Mouse (Mus musculus): ENCODE measurements around the gene Styk1. TPM values are rescaled to one million over a fixed set of nuclear protein-coding genes. Genes with fewer than 3 reads are reported as not detected.

Styk1 gene
- polyA plus RNA-seq, 1 experiment from 2014 or later, result 3.6 TPM

DNA sequence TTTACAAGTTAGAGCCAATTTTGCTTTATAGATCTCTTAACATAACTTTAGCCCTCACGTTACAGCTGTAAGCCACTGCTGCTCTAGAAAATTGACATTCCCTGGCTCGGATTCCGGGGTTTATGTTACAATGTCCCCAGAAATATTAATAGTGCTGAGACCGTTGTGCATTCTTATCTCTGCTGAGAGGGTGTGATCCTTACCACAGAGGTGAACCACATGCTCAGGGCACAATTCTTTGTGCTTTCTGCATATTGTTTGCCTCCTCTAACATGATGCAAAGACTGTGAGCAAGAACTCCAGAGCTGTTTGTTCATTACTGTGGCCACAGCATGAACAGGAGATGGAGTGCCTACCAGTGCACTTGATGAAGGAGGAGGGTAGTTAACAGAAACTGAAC, 76.7 kb downstream of the Styk1 start:
- 82% methylated on average over 4 of the region's 4 CpGs for WGBS
- Histone ChIP-seq H3K27ac (no peak overlapping the region), H3K9me3 (replicated peaks; ENCODE audit: low read length) (no peaks in the 10 kb centered on the region), H3K36me3 (ENCODE audit: insufficient read depth, low read length) (0 out of 2 replicates have a peak, but pooled peaks cover 5% of the 10 kb centered on the region), H3K27me3 (ENCODE audit: insufficient read depth, low read length) (no peaks in the 10 kb centered on the region), H3K4me3 (replicated peaks; ENCODE audit: low read depth, low read length) (no peak overlapping the region), H3K4me1 (replicated peaks; ENCODE audit: insufficient read depth, low read length) (no peaks in the 10 kb centered on the region), H3K4me2 (ENCODE audit: low read length) (no peak overlapping the region), H3K9ac (ENCODE audit: low read depth, low read length) (no peak overlapping the region)
- TF ChIP-seq CTCF (IDR thresholded peaks at IDR 0.05; ENCODE audit: low read depth), result no peak
- no peak for ATAC-seq (replicated peaks; ENCODE audit: low FRiP score, low read depth)
- no peak for DNase-seq (ENCODE audit: low spot score)

DNA sequence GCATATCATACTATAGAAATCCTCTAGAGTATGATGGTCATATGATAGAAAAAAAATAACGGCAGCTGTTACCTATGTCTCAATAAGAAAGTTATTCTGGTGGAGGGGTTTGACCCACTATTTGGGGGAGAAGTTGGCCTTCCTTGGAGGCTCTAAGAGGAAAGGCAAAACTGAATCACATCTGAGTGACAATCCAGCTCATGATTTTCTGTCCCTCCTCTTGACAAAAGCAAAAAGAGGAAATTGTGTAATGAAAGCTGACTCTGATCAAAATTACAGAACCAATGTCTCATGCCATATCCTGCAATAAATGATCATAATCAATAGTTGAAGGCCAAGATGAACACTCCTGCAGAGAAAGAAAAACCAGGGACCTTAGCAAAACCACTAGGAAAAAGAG, 81.1 kb downstream of the Styk1 start:
- TF ChIP-seq CTCF (IDR thresholded peaks at IDR 0.05; ENCODE audit: low read depth), result no peak
- 98% methylated on average over 1 of the region's 1 CpGs for WGBS
- Histone ChIP-seq H3K27me3 (ENCODE audit: insufficient read depth, low read length) (no peaks in the 10 kb centered on the region), H3K9ac (ENCODE audit: low read depth, low read length) (no peak overlapping the region), H3K9me3 (replicated peaks; ENCODE audit: low read length) (no peaks in the 10 kb centered on the region), H3K27ac (no peak overlapping the region), H3K4me2 (ENCODE audit: low read length) (no peak overlapping the region), H3K36me3 (ENCODE audit: insufficient read depth, low read length) (0 out of 2 replicates have a peak, but pooled peaks cover under 1% of the 10 kb centered on the region), H3K4me1 (replicated peaks; ENCODE audit: insufficient read depth, low read length) (no peaks in the 10 kb centered on the region), H3K4me3 (replicated peaks; ENCODE audit: low read depth, low read length) (no peak overlapping the region)
- ATAC-seq (replicated peaks; ENCODE audit: low FRiP score, low read depth), result no peak
- DNase-seq (ENCODE audit: low spot score), result no peak

- DNase-seq (ENCODE audit: low spot score) (no peak), ATAC-seq (replicated peaks; ENCODE audit: low FRiP score, low read depth) (no peak)
- TF ChIP-seq CTCF (IDR thresholded peaks at IDR 0.05; ENCODE audit: low read depth), result no peak
- Histone ChIP-seq H3K27me3 (ENCODE audit: insufficient read depth, low read length) (no peaks in the 10 kb centered on the region), H3K27ac (no peak overlapping the region), H3K9ac (ENCODE audit: low read depth, low read length) (no peak overlapping the region), H3K4me1 (replicated peaks; ENCODE audit: insufficient read depth, low read length) (no peaks in the 10 kb centered on the region), H3K4me2 (ENCODE audit: low read length) (no peak overlapping the region), H3K36me3 (ENCODE audit: insufficient read depth, low read length) (no peaks in the 10 kb centered on the region), H3K9me3 (replicated peaks; ENCODE audit: low read length) (no peaks in the 10 kb centered on the region), H3K4me3 (replicated peaks; ENCODE audit: low read depth, low read length) (no peak overlapping the region)
- WGBS, result 51% methylated on average over 1 of the region's 1 CpGs
Measured at GRCm38 (mm10) chr6:131270312-131270711, 83.1 kb downstream of the Styk1 start.

- Histone ChIP-seq H3K9ac (ENCODE audit: low read depth, low read length) (no peak overlapping the region), H3K4me2 (ENCODE audit: low read length) (no peak overlapping the region), H3K36me3 (ENCODE audit: insufficient read depth, low read length) (no peaks in the 10 kb centered on the region), H3K4me3 (replicated peaks; ENCODE audit: low read depth, low read length) (no peak overlapping the region), H3K4me1 (replicated peaks; ENCODE audit: insufficient read depth, low read length) (no peaks in the 10 kb centered on the region), H3K27me3 (ENCODE audit: insufficient read depth, low read length) (no peaks in the 10 kb centered on the region), H3K27ac (no peak overlapping the region), H3K9me3 (replicated peaks; ENCODE audit: low read length) (no peaks in the 10 kb centered on the region)
- WGBS, result 93% methylated on average over 2 of the region's 2 CpGs
- ATAC-seq (replicated peaks; ENCODE audit: low FRiP score, low read depth) (no peak), DNase-seq (ENCODE audit: low spot score) (no peak)
- no peak for TF ChIP-seq CTCF (IDR thresholded peaks at IDR 0.05; ENCODE audit: low read depth)
Measured at GRCm38 (mm10) chr6:131269599-131269998, 83.8 kb downstream of the Styk1 start.

DNA sequence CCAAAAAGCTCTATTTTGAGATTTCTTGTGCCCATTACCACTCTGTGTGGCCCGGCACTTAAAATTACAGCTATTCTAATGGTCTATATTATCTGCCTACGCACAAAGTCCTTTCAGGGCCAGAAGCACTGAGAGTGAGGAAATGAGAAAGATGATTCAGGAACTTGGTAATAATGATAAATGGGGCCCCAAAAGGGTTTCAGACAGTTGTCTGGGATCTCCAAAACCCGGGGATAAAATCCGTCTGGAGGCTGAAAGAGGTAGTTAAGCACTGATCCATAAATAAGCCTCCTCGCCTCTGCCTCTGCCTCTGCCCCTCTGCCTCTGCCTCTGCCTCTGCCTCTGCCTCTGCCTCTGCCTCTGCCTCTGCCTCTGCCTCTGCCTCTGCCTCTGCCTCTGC, 89.2 kb downstream of the Styk1 start:
- no peak for TF ChIP-seq CTCF (IDR thresholded peaks at IDR 0.05; ENCODE audit: low read depth)
- H3K27ac ChIP-seq, result no peak overlapping the region
- H3K4me2 ChIP-seq (ENCODE audit: low read length), result no peak overlapping the region
- H3K4me1 ChIP-seq (replicated peaks; ENCODE audit: insufficient read depth, low read length), result no peaks in the 10 kb centered on the region
- H3K36me3 ChIP-seq (ENCODE audit: insufficient read depth, low read length), result no peaks in the 10 kb centered on the region
- H3K27me3 ChIP-seq (ENCODE audit: insufficient read depth, low read length), result no peaks in the 10 kb centered on the region
- H3K9me3 ChIP-seq (replicated peaks; ENCODE audit: low read length), result no peaks in the 10 kb centered on the region
- DNase-seq (ENCODE audit: low spot score) (no peak), ATAC-seq (replicated peaks; ENCODE audit: low FRiP score, low read depth) (no peak)
- 82% methylated on average over 5 of the region's 5 CpGs for WGBS
- no peak overlapping the region for H3K9ac ChIP-seq (ENCODE audit: low read depth, low read length)
- H3K4me3 ChIP-seq (replicated peaks; ENCODE audit: low read depth, low read length), result no peak overlapping the region

DNA sequence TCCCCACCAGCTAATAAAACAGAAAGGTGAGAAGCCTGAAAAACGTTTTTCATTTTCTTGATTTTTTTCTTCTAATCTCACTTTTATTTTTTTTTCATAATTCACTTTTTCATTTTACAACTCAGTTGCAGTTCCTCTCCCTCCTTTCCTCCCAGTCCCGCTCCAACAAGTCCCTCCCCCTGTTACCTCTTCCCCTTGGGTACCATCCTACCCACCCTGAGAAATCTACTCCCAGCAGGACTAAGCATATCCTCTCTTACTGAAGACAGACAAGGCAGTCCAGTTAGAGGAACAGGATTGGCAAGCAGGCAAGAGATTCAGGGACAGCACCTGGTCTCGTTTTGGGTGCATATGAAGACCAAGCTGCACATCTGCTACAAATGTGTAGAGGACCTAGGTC, 90.6 kb downstream of the Styk1 start:
- Histone ChIP-seq H3K27me3 (ENCODE audit: insufficient read depth, low read length) (no peaks in the 10 kb centered on the region), H3K4me3 (replicated peaks; ENCODE audit: low read depth, low read length) (no peak overlapping the region), H3K36me3 (ENCODE audit: insufficient read depth, low read length) (no peaks in the 10 kb centered on the region), H3K27ac (no peak overlapping the region), H3K4me1 (replicated peaks; ENCODE audit: insufficient read depth, low read length) (no peaks in the 10 kb centered on the region), H3K9me3 (replicated peaks; ENCODE audit: low read length) (no peaks in the 10 kb centered on the region), H3K9ac (ENCODE audit: low read depth, low read length) (no peak overlapping the region), H3K4me2 (ENCODE audit: low read length) (no peak overlapping the region)
- WGBS, result 61% methylated on average over 3 of the region's 3 CpGs
- no peak for DNase-seq (ENCODE audit: low spot score)
- no peak for ATAC-seq (replicated peaks; ENCODE audit: low FRiP score, low read depth)
- TF ChIP-seq CTCF (IDR thresholded peaks at IDR 0.05; ENCODE audit: low read depth), result no peak

DNA sequence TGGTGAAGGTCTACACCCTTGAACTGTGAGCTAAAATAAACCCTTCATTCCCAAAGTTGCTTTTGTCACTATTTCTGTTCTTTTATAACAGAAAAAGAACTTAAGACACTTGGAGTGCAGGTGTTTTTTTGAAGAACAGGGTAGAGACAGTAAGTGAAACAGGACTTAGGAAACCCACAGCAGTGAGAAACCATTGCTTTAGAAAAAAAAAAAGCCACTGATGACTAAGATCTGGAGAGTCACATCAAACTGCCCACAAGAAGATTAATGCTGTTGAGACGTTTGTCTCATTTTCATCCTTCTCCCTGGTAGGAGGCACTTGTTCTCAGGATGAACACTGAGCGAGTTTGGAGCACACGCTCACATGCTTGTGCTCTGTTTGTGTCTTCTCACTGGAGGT, 91.4 kb downstream of the Styk1 start:
- Histone ChIP-seq H3K4me2 (ENCODE audit: low read length) (no peak overlapping the region), H3K36me3 (ENCODE audit: insufficient read depth, low read length) (no peaks in the 10 kb centered on the region), H3K9ac (ENCODE audit: low read depth, low read length) (no peak overlapping the region), H3K9me3 (replicated peaks; ENCODE audit: low read length) (no peaks in the 10 kb centered on the region), H3K4me1 (replicated peaks; ENCODE audit: insufficient read depth, low read length) (no peaks in the 10 kb centered on the region), H3K27ac (no peak overlapping the region), H3K4me3 (replicated peaks; ENCODE audit: low read depth, low read length) (no peak overlapping the region), H3K27me3 (ENCODE audit: insufficient read depth, low read length) (no peaks in the 10 kb centered on the region)
- DNase-seq (ENCODE audit: low spot score) (no peak), ATAC-seq (replicated peaks; ENCODE audit: low FRiP score, low read depth) (no peak)
- 81% methylated on average over 3 of the region's 3 CpGs for WGBS
- TF ChIP-seq CTCF (IDR thresholded peaks at IDR 0.05; ENCODE audit: low read depth), result no peak

Other genes with a start within 250 kb of the Styk1 start
- 0.20 and 0.29 TPM in 2 replicates for gene Klra2, start 106.2 kb downstream of the Styk1 start, polyA plus RNA-seq (2015; fragmentation: Nextera tagmentation; extraction: Ambion mirVana)
- gene Magohb, start 60.4 kb downstream of the Styk1 start, polyA plus RNA-seq (2015; fragmentation: Nextera tagmentation; extraction: Ambion mirVana), result 68.1 and 71.8 TPM in 2 replicates
- 51.5 and 65.9 TPM in 2 replicates for gene Ybx3, start 34.9 kb upstream of the Styk1 start, polyA plus RNA-seq (2015; fragmentation: Nextera tagmentation; extraction: Ambion mirVana)
- gene 5430401F13Rik, start 132.8 kb upstream of the Styk1 start, polyA plus RNA-seq (2015; fragmentation: Nextera tagmentation; extraction: Ambion mirVana), result not detected in 2 replicates
- gene Gm6619, start 132.8 kb upstream of the Styk1 start, polyA plus RNA-seq (2015; fragmentation: Nextera tagmentation; extraction: Ambion mirVana), result not detected in 2 replicates